Mouse (Mus musculus) left cerebral cortex, postnatal 4 days (tissue): ENCODE measurements around the gene F12. TPM values are rescaled to one million over a fixed set of nuclear protein-coding genes. Genes with fewer than 3 reads are reported as not detected.

Experiments
- DNase-seq: peaks from one replicate; pipeline ENCODE4 v3.0.0-alpha.2; 2022
- intact Hi-C: fragments of 180-260 bp; cut with DNase I; formaldehyde crosslinking; loops from one replicate; pipeline ENCODE4 v1.15.1; 2025
- total RNA-seq, 2 experiments: library from RNA; stranded (reverse); gene quantifications; 2 replicates each; pipeline ENCODE4 v1.2.3; 2021

Gene F12
- total RNA-seq, result under 1 TPM; 0.30 to 0.38 TPM

GRCm38 (mm10) chr13:55426613-55427012 is at the start of gene F12:
Gene F12, minus strand, starts transcription at chr13:55426793.
- DNase-seq, result no peak
- intact Hi-C loops, result no loop called here

GRCm38 (mm10) chr13:55476256-55476655 is 49.7 kb upstream of the F12 start:
- no peak for DNase-seq
- intact Hi-C loops, result loop anchor here (5.0 kb wide), 1 partner anchor 41 kb away; no protein-coding TSS in a partner anchor

GRCm38 (mm10) chr13:55475750-55476149 is 49.2 kb upstream of the F12 start:
- DNase-seq, result no peak
- intact Hi-C loops, result loop anchor here (5.0 kb wide), 1 partner anchor 42 kb away; no protein-coding TSS in a partner anchor

- intact Hi-C loops, result loop anchor here (5.0 kb wide), 1 partner anchor 43 kb away; no protein-coding TSS in a partner anchor
- DNase-seq, result peak; percentile 76
These were observed 48.1 kb upstream of the F12 start for GRCm38 (mm10) chr13:55474621-55475069.

GRCm38 (mm10) chr13:55473961-55474360 is 47.4 kb upstream of the F12 start:
- intact Hi-C loops, result no loop called here
- no peak for DNase-seq

- DNase-seq, result no peak
- intact Hi-C loops, result no loop called here
These were observed 46.7 kb upstream of the F12 start for GRCm38 (mm10) chr13:55473076-55473831.

- DNase-seq, result peak; percentile 67
- intact Hi-C loops, result no loop called here
These were observed 45.8 kb upstream of the F12 start for GRCm38 (mm10) chr13:55472132-55473022.

GRCm38 (mm10) chr13:55471819-55472131 is 45.2 kb upstream of the F12 start:
- no peak for DNase-seq
- intact Hi-C loops, result no loop called here

GRCm38 (mm10) chr13:55471156-55471818 is 44.7 kb upstream of the F12 start:
- intact Hi-C loops, result no loop called here
- peak; percentile 93 for DNase-seq

GRCm38 (mm10) chr13:55470372-55470771 is 43.8 kb upstream of the F12 start:
- DNase-seq, result peak; percentile 95
- intact Hi-C loops, result no loop called here

GRCm38 (mm10) chr13:55468851-55469560 is 42.4 kb upstream of the F12 start:
- peak; percentile 61 for DNase-seq
- intact Hi-C loops, result loop anchor here (5.0 kb wide), 1 partner anchor 52 kb away; the partner anchor contains the start of gene Pfn3

- intact Hi-C loops, result loop anchor here (5.0 kb wide), 1 partner anchor 49 kb away; the partner anchor contains the start of gene Pfn3
- DNase-seq, result no peak
These were observed 39.3 kb upstream of the F12 start for GRCm38 (mm10) chr13:55465830-55466440.

GRCm38 (mm10) chr13:55465184-55465583 is 38.6 kb upstream of the F12 start:
- intact Hi-C loops, result loop anchor here (5.0 kb wide), 1 partner anchor 48 kb away; the partner anchor contains the start of gene Pfn3
- DNase-seq, result no peak

GRCm38 (mm10) chr13:55464027-55464884 is 37.7 kb upstream of the F12 start, which contains the start of gene Prr7:
Gene Prr7, plus strand, starts transcription at chr13:55464267.
- peak; percentile 71 for DNase-seq
- intact Hi-C loops, result no loop called here

- intact Hi-C loops, result no loop called here
- DNase-seq, result no peak
These were observed 36.9 kb upstream of the F12 start for GRCm38 (mm10) chr13:55463399-55464026.

GRCm38 (mm10) chr13:55462965-55463364 is 36.4 kb upstream of the F12 start:
- DNase-seq, result no peak
- intact Hi-C loops, result no loop called here

GRCm38 (mm10) chr13:55451785-55452549 is 25.4 kb upstream of the F12 start:
- intact Hi-C loops, result no loop called here

More at GRCm38 (mm10) chr13:55451785-55452549, 25.4 kb upstream of the F12 start:
- no peak for DNase-seq
